Mouse (Mus musculus) Patski (cell line): ENCODE measurements around the gene Prss36. TPM values are rescaled to one million over a fixed set of nuclear protein-coding genes. Genes with fewer than 3 reads are reported as not detected.

Source experiments
- ATAC-seq: fragments of 100-300 bp; one replicate; pipeline ENCODE4 v1.8.0; 2021
- CTCF ChIA-PET: fragments of 350-600 bp; sonication (Branson Sonifier 250); formaldehyde crosslinking; loops from one replicate; lab custom pipeline; 2022; ENCODE audit warnings: inconsistent platforms; lab: Charles Lee
- POLR2A ChIA-PET: fragments of 350-600 bp; sonication (Branson Sonifier 250); formaldehyde crosslinking; loops from one replicate; lab custom pipeline; 2022; ENCODE audit warnings: antibody characterized with exemption, inconsistent platforms; lab: Charles Lee
- DNase-seq: peaks from one replicate; pipeline ENCODE4 v3.0.0-alpha.2; 2011; ENCODE audit warnings: low read depth, low spot score
- H3K27me3 ChIP-seq: fragments of 371-371 bp; one replicate; pipeline ENCODE4 v1.5.1; 2021
- CTCF ChIP-seq: fragments of 100-300 bp; IDR thresholded peaks from one replicate; pipeline ENCODE4 v1.5.1; 2021
- in situ Hi-C: fragments of 300-500 bp; cut with MboI; formaldehyde crosslinking; loops from 3 replicates; pipeline ENCODE4 v1.11.1; 2018; ENCODE audit warnings: low pct_unique_long_range_greater_than_20kb, mixed read lengths
- polyA plus RNA-seq: library from polyadenylated mRNA; unstranded; gene quantifications from one replicate; pipeline ENCODE4 v1.2.3, GENCODE M21; 2021

The Prss36 gene
- polyA plus RNA-seq, 1 experiment from 2014 or later, result 6.8 TPM

GRCm38 (mm10) chr7:127935748-127936159 lies 10.8 kb downstream of the Prss36 start:
- CTCF ChIA-PET, result interaction anchor here (0.9 to 8.7 kb wide), 11 partner anchors 8 to 165 kb away, joined by 3 to 123 read pairs (median 3); partner anchors contain the start of gene Kat8
- H3K27me3 ChIP-seq, result no peaks in the 10 kb centered on the region
- POLR2A ChIA-PET, result interaction anchor here (0.8 to 6.3 kb wide), 3 partner anchors 18 to 31 kb away, joined by 3 to 21 read pairs (median 4); partner anchors contain the start of gene Kat8
- ATAC-seq (no peak), DNase-seq (no peak)
- in situ Hi-C loops, result loop anchor here (5.0 kb wide), 1 partner anchor 158 kb away; the partner anchor contains the start of gene Setd1a
- no peak for TF ChIP-seq CTCF

- DNase-seq, result no peak
- in situ Hi-C loops, result loop anchor here (5.0 kb wide), 1 partner anchor 158 kb away; the partner anchor contains the start of gene Setd1a
- no peaks in the 10 kb centered on the region for H3K27me3 ChIP-seq
- ChIA-PET CTCF (interaction anchor here (0.6 to 8.7 kb wide), 14 partner anchors 8 to 164 kb away, joined by 3 to 123 read pairs (median 3); partner anchors contain the start of genes Gm21974, Kat8 and Vkorc1), POLR2A (interaction anchor here (0.7 to 6.3 kb wide), 3 partner anchors 11 to 24 kb away, joined by 3 to 21 read pairs (median 3); partner anchors contain the start of gene Kat8)
- ATAC-seq, result peak; percentile 76
- no peak for TF ChIP-seq CTCF
Measured at GRCm38 (mm10) chr7:127935028-127935722, 11.3 kb downstream of the Prss36 start.

DNA sequence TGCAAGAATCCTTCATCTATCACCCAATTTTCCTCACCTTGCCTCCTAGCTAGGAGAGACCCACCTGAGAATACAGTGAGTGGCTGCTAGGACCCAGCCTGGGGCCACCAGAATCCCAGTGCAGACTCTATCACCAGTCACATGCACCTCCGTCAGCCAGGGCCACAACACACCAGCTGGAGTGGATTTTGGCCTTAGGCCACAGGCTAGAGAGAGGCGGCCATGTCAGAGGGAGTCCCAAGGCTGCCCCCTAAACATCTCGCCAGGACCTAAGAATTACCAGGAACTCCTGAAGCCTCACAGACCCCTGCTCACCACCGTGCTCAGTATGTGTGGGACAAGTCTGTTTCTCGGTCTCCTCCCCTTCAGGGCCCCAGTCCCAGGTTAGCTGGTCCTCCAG lies 12.4 kb downstream of the Prss36 start:
- ChIA-PET CTCF (interaction anchor here (0.7 to 8.7 kb wide), 3 partner anchors 13 to 161 kb away, joined by 3 to 123 read pairs (median 3); partner anchors contain the start of genes Gm21974 and Vkorc1), POLR2A (interaction anchor here (6.3 kb wide), 1 partner anchor 22 kb away, joined by 21 read pairs; the partner anchor contains the start of gene Kat8)
- in situ Hi-C loops, result no loop called here
- ATAC-seq (no peak), DNase-seq (no peak)
- no peaks in the 10 kb centered on the region for H3K27me3 ChIP-seq
- TF ChIP-seq CTCF, result no peak

- CTCF ChIA-PET, result interaction anchor here (1.7 to 8.7 kb wide), 2 partner anchors 10 to 11 kb away, joined by 4 to 123 read pairs; no protein-coding TSS in a partner anchor
- ATAC-seq, result peak; percentile 28
- no peaks in the 10 kb centered on the region for H3K27me3 ChIP-seq
- in situ Hi-C loops, result no loop called here
- POLR2A ChIA-PET, result interaction anchor here (0.6 to 6.3 kb wide), 4 partner anchors 10 to 91 kb away, joined by 3 to 21 read pairs (median 4); partner anchors contain the start of gene Kat8
- TF ChIP-seq CTCF, result no peak
- no peak for DNase-seq
Measured at GRCm38 (mm10) chr7:127932273-127933031, 14.1 kb downstream of the Prss36 start.

- TF ChIP-seq CTCF, result no peak
- no peaks in the 10 kb centered on the region for H3K27me3 ChIP-seq
- ATAC-seq (no peak), DNase-seq (no peak)
- in situ Hi-C loops, result no loop called here
- CTCF ChIA-PET, result interaction anchor here (1.7 to 8.7 kb wide), 2 partner anchors 10 kb away, joined by 4 to 123 read pairs; no protein-coding TSS in a partner anchor
- POLR2A ChIA-PET, result interaction anchor here (2.3 to 6.3 kb wide), 2 partner anchors 9 to 20 kb away, joined by 5 to 21 read pairs; partner anchors contain the start of gene Kat8
Measured at GRCm38 (mm10) chr7:127931351-127932135, 15.0 kb downstream of the Prss36 start.

GRCm38 (mm10) chr7:127930636-127931035 lies 15.9 kb downstream of the Prss36 start:
- in situ Hi-C loops, result no loop called here
- no peak for ATAC-seq
- no peaks in the 10 kb centered on the region for H3K27me3 ChIP-seq
- POLR2A ChIA-PET, result interaction anchor here (0.7 to 2.3 kb wide), 3 partner anchors 8 to 23 kb away, joined by 4 to 5 read pairs (median 5); no protein-coding TSS in a partner anchor
- CTCF ChIA-PET, result interaction anchor here (8.7 kb wide), 1 partner anchor 9 kb away, joined by 123 read pairs; no protein-coding TSS in a partner anchor
- TF ChIP-seq CTCF, result no peak
- no peak for DNase-seq

- POLR2A ChIA-PET, result no interaction called here
- CTCF ChIA-PET, result interaction anchor here (1.8 to 8.7 kb wide), 2 partner anchors 8 to 11 kb away, joined by 6 to 123 read pairs; no protein-coding TSS in a partner anchor
- no peaks in the 10 kb centered on the region for H3K27me3 ChIP-seq
- DNase-seq (no peak), ATAC-seq (no peak)
- in situ Hi-C loops, result no loop called here
- no peak for TF ChIP-seq CTCF
Measured at GRCm38 (mm10) chr7:127929923-127930322, 16.6 kb downstream of the Prss36 start, which contains the start of gene Prss8. TSS of gene Prss8 (minus strand) at chr7:127930104.

DNA sequence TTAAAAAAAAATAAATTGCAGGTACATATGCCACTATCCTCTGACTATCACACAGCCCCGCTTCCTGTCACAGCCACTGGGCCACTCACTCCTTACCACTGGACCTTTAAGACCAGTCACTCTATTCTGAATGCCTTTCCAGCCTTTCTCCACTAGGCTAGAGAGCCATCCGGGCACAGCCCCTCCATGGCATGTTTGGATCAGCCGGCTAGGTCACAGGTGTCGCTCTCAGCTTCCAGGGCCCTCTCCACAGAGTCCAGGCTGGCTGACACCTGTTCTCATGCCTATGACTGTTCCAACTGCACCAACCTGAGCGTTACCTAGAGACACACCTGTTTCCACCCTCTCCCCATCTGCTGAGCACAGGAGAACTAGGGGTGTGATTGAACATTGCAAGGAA lies 17.9 kb downstream of the Prss36 start:
- no peak for DNase-seq
- no peak for ATAC-seq
- no peaks in the 10 kb centered on the region for H3K27me3 ChIP-seq
- ChIA-PET POLR2A (interaction anchor here (0.8 kb wide), 1 partner anchor 24 kb away, joined by 3 read pairs; no protein-coding TSS in a partner anchor), CTCF (interaction anchor here (1.8 to 1.9 kb wide), 2 partner anchors 10 to 11 kb away, joined by 3 to 6 read pairs; no protein-coding TSS in a partner anchor)
- no peak for TF ChIP-seq CTCF
- in situ Hi-C loops, result no loop called here

GRCm38 (mm10) chr7:127927726-127928125 lies 18.8 kb downstream of the Prss36 start:
- POLR2A ChIA-PET, result interaction anchor here (0.6 kb wide), 1 partner anchor 44 kb away, joined by 4 read pairs; no protein-coding TSS in a partner anchor
- no peak for ATAC-seq
- in situ Hi-C loops, result no loop called here

More at GRCm38 (mm10) chr7:127927726-127928125, 18.8 kb downstream of the Prss36 start:
- H3K27me3 ChIP-seq, result no peaks in the 10 kb centered on the region
- TF ChIP-seq CTCF, result no peak
- CTCF ChIA-PET, result interaction anchor here (0.9 to 1.9 kb wide), 3 partner anchors 8 to 13 kb away, joined by 3 to 4 read pairs (median 3); no protein-coding TSS in a partner anchor
- DNase-seq, result no peak
